Mouse (Mus musculus) embryonic fibroblast, embryonic 13.5 days (primary cell): ENCODE data around the gene Sik3. TPM values are rescaled to one million over a fixed set of nuclear protein-coding genes. Genes with fewer than 3 reads are reported as not detected.

Experiments used
- H3K27ac ChIP-seq: 2 replicates; pipeline ENCODE4 v1.5.1; 2012; ENCODE audit warnings: low read length, control low read depth, inconsistent platforms; ENCODE audit not compliant: insufficient read depth
- H3K4me1 ChIP-seq: 2 replicates; pipeline ENCODE4 v1.6.1; 2011; ENCODE audit warnings: low read length; ENCODE audit not compliant: control insufficient read depth, insufficient read depth
- H3K4me3 ChIP-seq: 2 replicates; pipeline ENCODE4 v1.5.1; 2011; ENCODE audit warnings: mild to moderate bottlenecking, control low read depth, low read length; ENCODE audit not compliant: insufficient read depth
- CTCF ChIP-seq: IDR thresholded peaks from 2 replicates; pipeline ENCODE4 v1.5.1; 2011; ENCODE audit warnings: mild to moderate bottlenecking, control low read depth, low read length, moderate library complexity, borderline replicate concordance; ENCODE audit not compliant: insufficient read depth
- POLR2A ChIP-seq: IDR thresholded peaks from 2 replicates; pipeline ENCODE4 v1.6.1; 2011; ENCODE audit warnings: low read depth, mild to moderate bottlenecking, control low read depth, low read length, moderate library complexity
- polyA plus RNA-seq: library from polyadenylated mRNA; stranded (reverse); fragments of >200 nt; gene quantifications from 2 replicates; pipeline ENCODE4 v1.2.4, GENCODE M21; 2011; ENCODE audit warnings: low read depth; ENCODE audit not compliant: missing spikeins, insufficient read length

The Sik3 gene
- polyA plus RNA-seq, 1 experiment = 37.7 TPM

DNA sequence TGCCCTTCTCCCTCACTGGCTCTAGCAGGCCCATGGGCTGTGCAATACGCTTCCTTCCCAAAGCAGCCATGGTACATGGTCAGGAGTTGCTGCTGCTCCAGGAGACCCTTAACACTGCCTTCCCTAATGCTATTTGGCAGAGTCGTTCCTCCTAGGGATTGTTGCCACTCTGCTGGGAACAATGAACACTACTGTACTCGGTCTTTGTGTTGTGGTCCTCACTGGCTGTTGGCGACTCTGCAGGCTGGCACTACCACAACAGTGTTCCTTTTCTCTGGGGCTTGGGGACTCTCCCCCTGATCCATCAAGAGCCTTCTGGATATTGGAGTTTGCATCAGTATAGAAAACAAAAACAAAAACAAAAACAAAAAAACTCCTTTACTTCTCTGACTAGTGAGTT is 13.6 kb upstream of the Sik3 start:
- Histone ChIP-seq H3K4me1 (no peaks in the 10 kb centered on the region), H3K4me3 (no peak overlapping the region), H3K27ac (no peak overlapping the region)
- TF ChIP-seq POLR2A (no peak), CTCF (no peak)

- no peak for TF ChIP-seq POLR2A
- TF ChIP-seq CTCF = peak; percentile 42; the same call in 1 of the 2 replicates
- Histone ChIP-seq H3K4me3 (no peak overlapping the region), H3K4me1 (no peaks in the 10 kb centered on the region), H3K27ac (no peak overlapping the region)
Measured at GRCm38 (mm10) chr9:46003729-46004128, 8.9 kb upstream of the Sik3 start.

DNA sequence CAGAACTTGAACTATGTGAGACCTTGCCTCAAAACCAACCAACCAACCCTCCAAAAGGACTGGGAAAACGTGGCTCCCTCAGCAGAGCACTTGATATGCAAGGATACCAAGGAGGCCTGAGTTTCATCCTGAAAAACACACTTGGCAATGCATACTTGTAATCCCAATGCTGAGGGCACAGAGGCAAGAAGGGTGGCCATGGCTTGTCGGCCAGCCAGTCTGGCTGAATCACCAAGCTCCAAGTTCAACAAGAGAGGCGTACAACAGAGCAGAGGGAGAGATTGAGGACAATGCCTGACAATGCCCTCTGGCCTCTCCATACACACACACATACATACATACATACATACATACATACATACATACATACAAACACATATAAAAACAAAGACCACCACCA is 8.1 kb upstream of the Sik3 start:
- H3K4me3 ChIP-seq = no peak overlapping the region
- no peak for TF ChIP-seq POLR2A
- no peak for TF ChIP-seq CTCF
- no peaks in the 10 kb centered on the region for H3K4me1 ChIP-seq
- H3K27ac ChIP-seq = no peak overlapping the region

- TF ChIP-seq POLR2A (no peak), CTCF (no peak)
- no peak overlapping the region for H3K4me3 ChIP-seq
Measured at GRCm38 (mm10) chr9:46006224-46006623, 6.4 kb upstream of the Sik3 start.

GRCm38 (mm10) chr9:46008931-46009668 is 3.5 kb upstream of the Sik3 start:
- peaks cover 10% of the 10 kb centered on the region for H3K4me1 ChIP-seq
- no peak overlapping the region for H3K27ac ChIP-seq
- no peak overlapping the region for H3K4me3 ChIP-seq
- TF ChIP-seq CTCF (no peak), POLR2A (no peak)

More at GRCm38 (mm10) chr9:46006224-46006623, 6.4 kb upstream of the Sik3 start:
- H3K4me1 ChIP-seq = peaks cover 4% of the 10 kb centered on the region
- no peak overlapping the region for H3K27ac ChIP-seq

DNA sequence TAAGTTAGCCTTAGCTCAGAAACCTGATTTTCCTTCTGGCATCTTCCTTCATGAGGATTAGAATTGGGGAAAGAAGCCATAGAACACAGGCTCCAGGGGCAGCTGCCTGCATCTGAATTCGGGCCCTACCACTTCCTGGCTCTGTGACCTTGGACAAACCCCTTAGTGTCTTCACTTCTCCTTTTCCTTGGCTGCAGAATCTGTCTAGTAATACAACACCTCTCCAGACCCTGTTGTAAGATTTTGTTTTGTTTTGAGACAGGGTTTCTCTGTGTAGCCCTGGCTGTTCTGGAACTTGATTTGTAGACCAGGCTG is 3.0 kb upstream of the Sik3 start:
- no peak for TF ChIP-seq POLR2A
- TF ChIP-seq CTCF = no peak
- H3K4me1 ChIP-seq = peaks cover 10% of the 10 kb centered on the region
- H3K4me3 ChIP-seq = no peak overlapping the region
- H3K27ac ChIP-seq = no peak overlapping the region

- peaks cover 16% of the 10 kb centered on the region for H3K4me1 ChIP-seq
- no peak for TF ChIP-seq CTCF
- TF ChIP-seq POLR2A = no peak
- no peak overlapping the region for H3K4me3 ChIP-seq
- peak overlapping the region; percentile 51; the same call in 1 of the 2 replicates for H3K27ac ChIP-seq
Measured at GRCm38 (mm10) chr9:46011094-46011970, 1.3 kb upstream of the Sik3 start.

DNA sequence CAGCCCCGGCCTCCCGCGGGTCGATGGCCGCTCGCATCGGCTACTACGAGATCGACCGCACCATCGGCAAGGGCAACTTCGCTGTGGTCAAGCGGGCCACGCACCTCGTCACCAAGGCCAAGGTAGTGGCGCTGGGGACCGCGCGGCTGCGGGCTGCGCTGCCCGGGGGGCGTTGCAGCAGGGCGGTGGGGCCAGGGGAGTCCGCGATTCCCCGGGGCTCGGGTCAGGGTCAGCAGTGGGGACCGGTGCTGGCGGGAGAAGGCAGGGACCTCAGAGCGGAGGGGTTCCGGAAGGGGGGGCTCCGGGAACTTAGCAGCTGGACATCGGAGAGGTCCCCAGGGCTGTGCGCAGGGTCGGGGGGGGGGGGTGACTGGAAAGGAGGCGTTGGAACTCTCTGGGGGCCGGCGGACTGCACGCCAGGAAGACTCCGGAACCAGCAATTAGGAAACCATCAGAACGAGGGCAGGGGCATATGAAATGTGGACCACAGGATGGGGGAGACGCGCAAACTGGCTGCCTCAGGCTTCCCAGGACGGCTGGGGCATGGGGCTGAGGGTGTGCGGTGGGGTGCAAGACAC is 478 bp downstream of the Sik3 start:
- peak overlapping the region; percentile 79 for H3K4me3 ChIP-seq
- H3K27ac ChIP-seq = peak overlapping the region; percentile 8; the same call in 1 of the 2 replicates
- H3K4me1 ChIP-seq = peaks cover 23% of the 10 kb centered on the region
- TF ChIP-seq POLR2A (no peak), CTCF (no peak)

DNA sequence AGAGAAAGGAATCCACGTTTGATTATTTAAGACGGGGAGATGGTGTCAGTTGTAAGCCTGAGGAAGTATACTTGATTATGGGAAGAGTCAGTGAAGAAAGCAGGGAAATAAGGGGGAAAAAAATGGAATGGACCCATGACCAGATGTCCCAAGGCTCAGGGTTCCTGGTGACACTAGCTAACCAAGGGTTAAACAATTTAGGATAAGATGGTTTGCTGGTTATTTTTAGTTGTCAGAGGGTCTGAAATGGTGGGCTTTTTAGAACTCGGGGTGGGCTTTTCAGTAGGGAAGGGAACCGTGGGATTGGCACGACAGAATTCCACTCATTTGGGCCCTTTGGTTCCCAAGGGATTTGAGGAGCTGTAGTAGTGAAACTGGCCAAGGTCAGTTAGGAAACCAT is 996 bp downstream of the Sik3 start:
- no peak for TF ChIP-seq POLR2A
- no peak for TF ChIP-seq CTCF
- Histone ChIP-seq H3K4me1 (peaks cover 25% of the 10 kb centered on the region), H3K27ac (peak overlapping the region; percentile 8; the same call in 1 of the 2 replicates), H3K4me3 (peak overlapping the region; percentile 79)

DNA sequence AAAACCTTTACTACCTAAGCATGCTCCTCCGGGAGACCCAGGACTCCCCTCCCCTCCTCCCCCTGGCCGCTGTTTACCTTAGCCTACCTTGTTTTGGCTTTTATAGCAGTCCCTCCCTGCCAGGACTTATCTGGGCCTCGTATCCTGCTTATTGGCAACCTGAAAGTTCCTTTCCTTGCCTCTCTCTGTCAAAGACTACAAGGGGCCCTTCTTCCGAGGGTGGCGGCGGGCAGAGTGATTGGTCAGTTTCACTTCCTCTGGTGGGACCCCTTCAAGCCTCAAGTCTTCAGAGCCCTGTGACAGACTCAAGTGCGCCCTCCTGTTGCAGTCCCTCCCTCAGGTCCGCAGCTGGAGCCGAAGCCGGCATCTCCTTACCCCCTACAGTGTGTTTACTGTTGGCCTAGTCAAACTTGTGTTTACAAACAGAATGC is 1.6 kb downstream of the Sik3 start:
- Histone ChIP-seq H3K4me1 (peaks cover 25% of the 10 kb centered on the region), H3K27ac (peak overlapping the region; percentile 30; the same call in 1 of the 2 replicates), H3K4me3 (peak overlapping the region; percentile 79)
- TF ChIP-seq POLR2A (no peak), CTCF (peak; percentile 17; the same call in 1 of the 2 replicates)
